In genomic region chr19:37509725-37510124, GRCm38 (mm10) we compare ENCODE assay signal across 8 mouse cellular contexts. TPM values are rescaled to one million over a fixed set of nuclear protein-coding genes. Genes with fewer than 3 reads are reported as not detected.
A peak's percentile ranks its signal among the peaks of the same experiment; 100 is the strongest.
DNase-seq lines count a peak whose midpoint lies in the region; ATAC-seq lines count a peak whose summit lies in the region.

No protein-coding gene starts in this region.

- DNase-seq in forebrain, embryonic 10.5 days (ENCODE audit: extremely low spot score, low spot score), result peak; percentile 69
- DNase-seq in adrenal gland, adult 2 months, result peak; percentile 88
- peak; percentile 76 for DNase-seq in embryonic facial prominence, embryonic 14.5 days (ENCODE audit: low spot score)
- peak; percentile 76 to 87 for DNase-seq in heart, postnatal 10 days
- DNase-seq in left cerebral cortex, adult 8-10 months (ENCODE audit: low spot score in 2 of 2), result peak; percentile 21 to 36
- peak; percentile 85 to 89 for DNase-seq in spleen, postnatal 36 days (ENCODE audit: low spot score in 2 of 2)

- H3K9ac ChIP-seq in forebrain, embryonic 13.5 days, result no peak overlapping the region
- H3K9ac ChIP-seq in embryonic facial prominence, embryonic 14.5 days (ENCODE audit: low read depth, low read length), result no peak overlapping the region

- intact Hi-C loops in heart, postnatal 10 days (cut with DNase I), result loop anchor here (1.0 to 5.0 kb wide), 2 partner anchors 72 to 91 kb away; no protein-coding TSS in a partner anchor

- H3K27ac ChIP-seq in forebrain, embryonic 10.5 days, result no peak overlapping the region
- H3K27ac ChIP-seq in forebrain, embryonic 13.5 days, result no peak overlapping the region
- H3K27ac ChIP-seq in embryonic facial prominence, embryonic 14.5 days (replicated peaks; ENCODE audit: low read depth, low read length), result no peak overlapping the region

- no peak overlapping the region for H3K4me2 ChIP-seq in forebrain, embryonic 13.5 days
- no peak overlapping the region for H3K4me2 ChIP-seq in embryonic facial prominence, embryonic 14.5 days (ENCODE audit: low read depth, low read length)

- no peak overlapping the region for H3K4me3 ChIP-seq in forebrain, embryonic 10.5 days
- no peak overlapping the region for H3K4me3 ChIP-seq in forebrain, embryonic 13.5 days
- H3K4me3 ChIP-seq in embryonic facial prominence, embryonic 14.5 days (ENCODE audit: low read depth, low read length), result no peak overlapping the region

- no peak for ATAC-seq in forebrain, embryonic 13.5 days
- no peak for ATAC-seq in embryonic facial prominence, embryonic 14.5 days (ENCODE audit: low read depth)
- ATAC-seq in megakaryocyte-erythroid progenitor cell, adult 5-6 weeks (replicated peaks; ENCODE audit: low FRiP score, low TSS enrichment, poor library complexity, severe bottlenecking), result peak; percentile 95

- WGBS in forebrain, embryonic 10.5 days, result 19% methylated on average over 11 of the region's 11 CpGs
- 15% methylated on average over 11 of the region's 11 CpGs for whole genome bisulfite sequencing in forebrain, embryonic 13.5 days
- WGBS in embryonic facial prominence, embryonic 14.5 days, result 11% methylated on average over 11 of the region's 11 CpGs

- H3K4me1 ChIP-seq in forebrain, embryonic 10.5 days, result 0 out of 2 replicates have a peak, but pooled peaks cover 2% of the 10 kb centered on the region
- H3K4me1 ChIP-seq in forebrain, embryonic 13.5 days, result no peaks in the 10 kb centered on the region
- no peaks in the 10 kb centered on the region for H3K4me1 ChIP-seq in embryonic facial prominence, embryonic 14.5 days (ENCODE audit: control insufficient read depth, insufficient read depth, low read length)

- H3K36me3 ChIP-seq in forebrain, embryonic 10.5 days (replicated peaks), result no peaks in the 10 kb centered on the region
- no peaks in the 10 kb centered on the region for H3K36me3 ChIP-seq in forebrain, embryonic 13.5 days (ENCODE audit: poor library complexity, severe bottlenecking)
- no peaks in the 10 kb centered on the region for H3K36me3 ChIP-seq in embryonic facial prominence, embryonic 14.5 days (ENCODE audit: control insufficient read depth, insufficient read depth, low read length)

- H3K27me3 ChIP-seq in forebrain, embryonic 10.5 days (ENCODE audit: poor library complexity, severe bottlenecking), result no peaks in the 10 kb centered on the region
- no peaks in the 10 kb centered on the region for H3K27me3 ChIP-seq in forebrain, embryonic 13.5 days
- no peaks in the 10 kb centered on the region for H3K27me3 ChIP-seq in embryonic facial prominence, embryonic 14.5 days (replicated peaks; ENCODE audit: control insufficient read depth, insufficient read depth, low read length)

- no peaks in the 10 kb centered on the region for H3K9me3 ChIP-seq in forebrain, embryonic 10.5 days
- H3K9me3 ChIP-seq in forebrain, embryonic 13.5 days (replicated peaks), result no peaks in the 10 kb centered on the region
- H3K9me3 ChIP-seq in embryonic facial prominence, embryonic 14.5 days (ENCODE audit: control insufficient read depth, low read length), result no peaks in the 10 kb centered on the region

RNA-seq across cellular contexts. Expression of gene Exoc6, which starts 40.5 kb away (rescaled TPM):
- 9.3 and 9.6 TPM in 2 replicates for polyA plus RNA-seq in forebrain, embryonic 10.5 days (2016; fragmentation: Nextera tagmentation; extraction: Ambion mirVana)
- polyA plus RNA-seq in forebrain, embryonic 13.5 days (2015; fragmentation: Nextera tagmentation; extraction: Ambion mirVana), result 10.5 and 13.6 TPM in 2 replicates
- 10 to 100 TPM; 20.5 to 20.9 TPM for total RNA-seq in adrenal gland, adult 2 months (2021)
- polyA plus RNA-seq in adrenal gland, adult 2 months (2012; rRNA removed), result 3.3 and 3.7 TPM in 2 replicates
- polyA plus RNA-seq in embryonic facial prominence, embryonic 14.5 days (2014; fragmentation: Nextera tagmentation; extraction: Ambion mirVana), result 10.7 and 13.0 TPM in 2 replicates
- total RNA-seq in heart, postnatal 10 days (2021), result 10 to 100 TPM; 28.0 to 29.4 TPM
- 10 to 100 TPM; 41.2 to 47.4 (median 44.8) TPM for total RNA-seq in left cerebral cortex, adult 8-10 months (2022)
- 46.9 and 49.2 TPM in 2 replicates for total RNA-seq in megakaryocyte-erythroid progenitor cell, adult 5-6 weeks (2014; fragmentation: Nextera tagmentation)
- total RNA-seq in megakaryocyte-erythroid progenitor cell, adult 5-6 weeks (2017), result 104 and 109 TPM in 2 replicates

Comparison
In these comparisons a context has a peak if more than half of its experiments do, and no peak if none do; other contexts are left out.
1. DNase-seq: peak in every context shown above with its lines; median percentile 88 in adrenal gland, adult 2 months; 87 in spleen, postnatal 36 days; 82 in heart, postnatal 10 days; 76 in embryonic facial prominence, embryonic 14.5 days; 69 in forebrain, embryonic 10.5 days; 28 in left cerebral cortex, adult 8-10 months.